Mouse (Mus musculus) inflammation-experienced regulatory T-cells, adult 6 months (primary cell): ENCODE measurements around the gene Kansl3. TPM values are rescaled to one million over a fixed set of nuclear protein-coding genes. Genes with fewer than 3 reads are reported as not detected.
A peak's percentile ranks its signal among the peaks of the same experiment; 100 is the strongest.

Experiments used
- ATAC-seq: one replicate; pipeline ENCODE4 v1.8.0; 2017
- polyA plus RNA-seq, 3 experiments: library from polyadenylated mRNA; unstranded; fragments of 100-300 nt; shearing (Covaris generic); gene quantifications; one replicate each; pipeline ENCODE4 v1.2.1; 2017

The Kansl3 gene
- polyA plus RNA-seq, 3 experiments from 2014 or later: 45.7 to 65.2 (median 47.4) TPM

DNA sequence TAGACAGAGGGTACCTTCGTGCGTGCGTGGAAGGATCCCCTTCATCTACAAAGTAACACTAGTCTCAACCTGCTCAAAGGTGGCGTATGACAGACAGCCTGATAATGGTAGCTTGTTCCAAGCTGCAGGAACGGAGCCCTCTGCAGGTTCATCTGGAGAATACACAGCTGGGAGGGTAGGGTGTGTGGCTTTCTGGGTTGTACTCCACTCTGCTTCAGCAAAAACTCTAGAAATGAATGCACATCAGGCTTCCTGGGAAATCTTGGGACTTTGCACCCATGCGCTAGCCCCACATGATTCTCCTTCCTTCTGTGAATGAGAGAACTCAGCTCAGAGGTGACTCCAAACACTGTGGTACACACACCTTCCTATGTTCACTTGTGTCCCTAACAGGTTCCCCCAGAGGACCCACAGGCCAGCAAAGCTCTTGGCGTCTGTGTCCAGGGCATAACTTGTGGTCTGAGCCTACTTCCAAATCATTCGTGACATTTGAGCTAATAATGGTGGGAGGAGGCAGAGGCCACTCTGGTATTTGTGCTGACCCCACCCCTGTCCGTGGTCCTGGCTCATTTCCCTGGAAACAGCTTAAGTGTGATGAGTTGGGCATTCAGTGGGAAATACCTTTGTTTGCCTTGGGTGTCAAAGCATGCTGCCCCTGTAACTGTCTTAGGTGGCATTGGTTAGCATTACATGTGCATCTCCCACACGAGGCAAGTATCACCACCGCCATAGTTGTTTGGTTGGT lies 47.0 kb downstream of the Kansl3 start:
- ATAC-seq: peak; percentile 35

DNA sequence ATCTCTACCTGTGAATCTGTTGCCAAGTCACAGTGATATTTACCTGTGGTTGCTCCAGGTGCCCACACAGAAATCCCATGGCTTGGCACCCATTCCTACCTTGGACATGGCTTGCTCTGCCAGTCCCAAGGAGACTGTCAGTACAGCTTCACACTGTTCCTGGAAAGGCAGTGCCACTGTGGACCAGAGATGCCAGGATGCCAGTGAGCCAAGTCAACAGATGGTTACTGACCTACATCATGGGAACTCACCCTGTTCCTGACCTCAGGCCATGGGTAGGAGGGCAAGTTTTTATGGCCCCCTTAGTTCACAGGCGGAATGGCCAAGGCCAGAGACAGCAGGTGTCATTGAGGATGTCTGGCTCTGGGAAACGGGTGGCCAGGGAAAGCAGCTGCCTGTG lies 47.8 kb downstream of the Kansl3 start:
- no peak for ATAC-seq

DNA sequence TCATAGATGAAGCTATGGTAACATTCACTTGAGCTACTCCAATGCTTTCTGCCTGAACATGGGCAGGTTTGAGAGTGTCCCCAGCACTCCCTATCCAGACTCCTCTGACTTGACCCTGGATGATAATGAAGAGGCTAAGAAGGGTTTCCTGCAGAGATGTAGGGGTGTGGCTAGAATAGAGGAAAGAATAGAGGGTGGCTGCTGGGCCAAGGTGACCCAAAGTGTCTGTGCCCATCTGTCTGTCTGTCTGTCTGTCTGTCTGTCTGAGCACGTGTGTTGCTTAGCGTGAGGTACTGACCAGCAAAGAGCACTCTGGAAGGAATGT lies 53.2 kb downstream of the Kansl3 start:
- no peak for ATAC-seq

GRCm38 (mm10) chr1:36314959-36315775 lies 53.8 kb downstream of the Kansl3 start:
- no peak for ATAC-seq

DNA sequence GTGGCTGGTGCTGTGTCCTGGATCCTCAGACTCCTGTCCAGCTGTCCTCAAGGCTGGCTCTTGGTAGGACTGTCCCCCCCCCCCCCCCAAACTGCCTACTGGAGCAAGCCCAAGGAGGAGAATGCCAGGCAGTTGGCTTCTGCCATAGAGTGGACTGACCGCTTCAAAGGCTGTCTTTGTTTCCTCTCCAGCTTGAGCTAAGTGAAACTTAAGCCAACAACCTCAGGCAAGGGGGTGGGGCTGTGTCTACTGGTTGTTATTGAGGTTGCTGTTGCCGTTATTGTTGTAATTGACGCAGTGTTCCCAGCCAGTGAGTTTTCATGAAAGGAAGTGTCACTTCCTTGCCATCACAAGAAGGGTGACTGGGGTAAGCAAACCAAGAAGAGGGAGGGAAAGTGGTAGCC lies 59.5 kb downstream of the Kansl3 start:
- ATAC-seq: peak; percentile 55

GRCm38 (mm10) chr1:36308966-36309475 lies 60.0 kb downstream of the Kansl3 start:
- ATAC-seq: no peak

DNA sequence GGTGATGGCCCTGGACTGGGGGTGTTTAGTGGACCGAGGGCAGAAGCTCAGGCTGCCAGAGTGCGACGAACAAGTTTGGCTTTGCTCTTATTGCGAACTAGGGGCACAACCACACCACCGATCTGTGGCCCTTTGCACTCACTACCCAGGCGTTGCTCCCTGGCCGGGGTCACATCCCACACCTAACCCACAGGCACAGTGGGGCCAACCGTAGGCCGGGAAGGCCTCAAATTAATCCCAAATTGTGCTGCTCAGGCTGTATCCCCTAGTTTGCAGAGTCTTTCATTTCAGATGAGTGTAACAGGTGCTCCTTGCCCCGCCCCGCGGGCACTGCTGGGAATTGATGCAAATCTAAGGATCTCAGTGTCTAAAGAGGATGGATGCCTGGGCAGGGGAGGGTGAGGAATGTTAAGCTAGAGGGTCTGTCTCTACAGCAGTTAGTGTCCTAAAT lies 60.5 kb downstream of the Kansl3 start:
- ATAC-seq: no peak

DNA sequence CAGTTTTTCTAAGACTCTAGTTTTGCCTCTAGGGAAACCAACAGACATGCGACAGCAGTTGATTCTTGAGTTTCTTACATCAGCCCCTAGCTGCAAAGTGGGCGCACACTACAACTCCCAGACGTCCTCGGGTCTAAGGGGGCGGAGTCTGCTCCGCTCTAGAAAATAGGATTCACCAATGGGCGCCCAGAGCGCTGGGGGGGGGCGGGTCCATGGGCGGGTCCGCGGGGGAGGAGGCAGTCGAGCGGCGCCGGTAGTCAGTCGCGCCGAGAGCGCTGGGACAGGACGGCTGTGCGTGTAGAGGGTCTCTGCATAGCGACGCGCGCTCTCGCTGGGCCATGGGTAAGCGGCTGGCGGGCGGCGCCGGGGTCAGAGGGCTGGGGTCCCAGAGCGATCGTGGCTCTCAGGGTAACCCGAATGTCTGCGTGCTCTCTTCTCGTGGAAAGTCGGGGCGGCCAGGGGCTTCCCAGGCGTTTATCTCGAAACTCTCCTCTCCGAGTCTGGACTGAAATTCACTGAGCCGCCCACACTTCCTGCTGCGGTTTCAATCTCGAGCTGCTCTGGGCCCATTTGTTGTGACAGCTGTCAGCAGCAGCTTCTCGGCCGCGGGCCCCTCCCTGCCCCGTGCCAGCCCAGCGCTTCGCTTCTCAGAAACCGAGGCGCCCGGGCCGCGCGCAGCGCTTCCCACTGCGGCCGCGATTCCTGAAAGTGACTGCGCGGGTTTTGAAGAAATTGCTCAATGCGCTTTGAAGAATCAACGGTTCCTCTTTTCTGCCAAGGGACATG lies 61.3 kb downstream of the Kansl3 start, which contains the start of gene Arid5a:
TSS of gene Arid5a (plus strand) at position 239 of the 786 bp plus-strand sequence.
- peak; percentile 81 for ATAC-seq

- no peak for ATAC-seq
Measured at GRCm38 (mm10) chr1:36307121-36307494, 61.9 kb downstream of the Kansl3 start.

DNA sequence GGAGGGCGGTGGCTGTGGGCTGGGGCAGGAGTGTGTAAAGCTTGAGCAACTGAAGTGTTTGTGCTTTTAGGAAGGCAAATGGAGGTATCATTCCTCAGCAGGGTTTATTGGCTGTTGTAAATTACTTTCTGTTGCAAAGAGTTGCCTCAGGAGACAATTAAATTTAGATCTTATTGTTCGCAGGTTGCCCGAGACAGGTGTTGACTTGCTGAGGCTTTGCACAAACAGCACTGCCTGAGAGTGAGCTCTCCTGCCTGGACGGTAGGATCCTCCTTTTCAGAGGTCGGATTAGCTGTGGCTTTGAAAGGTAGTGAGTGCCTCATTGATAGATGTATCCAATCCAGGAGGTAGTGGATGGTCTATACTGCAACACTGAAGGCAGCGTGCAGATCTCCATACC lies 62.9 kb downstream of the Kansl3 start:
- ATAC-seq: no peak

DNA sequence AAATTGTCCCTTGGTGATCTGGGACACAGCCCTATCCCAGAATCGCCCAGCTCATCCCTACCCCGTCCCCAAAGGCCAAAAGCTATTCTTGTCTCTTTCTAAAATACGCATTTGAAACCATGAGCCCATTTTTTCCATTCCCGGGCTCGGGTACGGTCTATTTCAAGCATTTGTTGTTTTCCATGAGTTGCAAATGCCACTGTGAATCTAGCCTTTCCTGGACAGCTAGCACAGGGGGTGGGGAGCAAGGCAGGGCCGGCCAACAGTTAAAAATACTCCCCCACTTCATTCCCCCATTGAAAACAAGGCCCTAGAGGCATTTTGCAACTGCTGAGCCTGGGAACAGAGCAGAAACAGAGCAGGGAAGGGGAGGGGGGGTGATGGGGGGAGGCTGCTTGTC lies 64.2 kb downstream of the Kansl3 start:
- no peak for ATAC-seq

DNA sequence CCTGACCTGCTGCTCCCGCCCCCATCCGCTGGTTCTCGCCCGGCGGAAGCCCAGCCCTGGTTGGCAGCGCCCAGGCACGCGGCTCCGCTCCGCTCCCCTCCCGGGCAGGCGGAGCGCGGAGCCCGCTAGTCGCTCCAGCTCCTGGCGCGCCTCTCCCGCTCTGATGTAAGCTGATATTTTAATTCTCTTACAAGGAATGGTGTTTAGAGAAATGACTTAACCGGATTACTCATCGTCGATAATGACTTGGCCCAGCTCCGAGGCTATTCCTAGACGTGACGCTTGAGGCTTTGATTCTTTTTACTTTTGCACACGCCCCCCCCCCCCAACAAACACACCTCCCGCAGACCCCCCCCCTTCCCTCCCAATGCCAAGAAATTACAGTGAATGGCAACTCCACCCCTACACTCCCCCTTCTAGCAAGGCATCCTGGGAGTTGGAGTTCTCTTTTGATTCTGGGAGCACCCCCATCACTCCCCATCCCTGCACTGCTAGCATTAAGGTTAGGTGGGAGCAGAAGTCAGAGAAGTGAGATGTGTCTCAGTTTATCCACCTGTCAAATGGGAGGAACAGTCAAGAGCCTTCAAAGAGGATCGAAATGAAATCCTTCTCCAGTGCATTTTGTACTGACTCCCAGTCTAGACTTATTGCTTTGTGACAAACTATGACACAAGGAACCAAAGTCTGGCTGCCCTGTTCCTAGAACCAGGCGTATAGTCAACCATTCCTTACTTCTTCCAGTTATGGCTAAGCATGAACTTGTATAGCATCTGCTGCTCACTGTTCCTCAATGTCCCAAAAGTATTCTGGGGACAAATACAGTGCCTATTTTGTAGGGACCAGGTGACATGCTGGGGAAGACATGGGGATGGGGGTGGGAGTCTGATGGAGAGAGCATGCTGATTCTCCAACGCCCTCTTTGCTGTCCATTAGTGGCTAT lies 65.3 kb downstream of the Kansl3 start:
- no peak for ATAC-seq

DNA sequence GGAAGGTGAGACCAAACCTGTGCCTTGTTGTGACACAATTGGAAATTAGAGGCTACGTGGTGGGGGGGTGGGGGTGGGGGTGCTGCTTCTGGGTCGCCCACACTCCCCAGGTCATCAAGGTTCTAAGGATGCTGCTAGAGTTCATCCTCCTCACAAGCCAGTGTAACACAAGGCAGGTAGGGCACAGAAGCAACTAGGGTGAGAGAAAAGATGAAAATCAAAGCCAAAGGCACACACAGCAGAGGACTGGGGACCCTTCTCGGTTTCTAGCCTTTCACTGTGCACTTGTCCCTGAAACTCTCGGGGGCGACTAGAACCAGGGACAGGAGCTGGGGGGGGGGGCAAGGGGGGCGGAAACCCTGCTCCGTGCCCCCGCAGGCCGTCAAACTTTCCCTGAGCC lies 66.0 kb downstream of the Kansl3 start:
- no peak for ATAC-seq

DNA sequence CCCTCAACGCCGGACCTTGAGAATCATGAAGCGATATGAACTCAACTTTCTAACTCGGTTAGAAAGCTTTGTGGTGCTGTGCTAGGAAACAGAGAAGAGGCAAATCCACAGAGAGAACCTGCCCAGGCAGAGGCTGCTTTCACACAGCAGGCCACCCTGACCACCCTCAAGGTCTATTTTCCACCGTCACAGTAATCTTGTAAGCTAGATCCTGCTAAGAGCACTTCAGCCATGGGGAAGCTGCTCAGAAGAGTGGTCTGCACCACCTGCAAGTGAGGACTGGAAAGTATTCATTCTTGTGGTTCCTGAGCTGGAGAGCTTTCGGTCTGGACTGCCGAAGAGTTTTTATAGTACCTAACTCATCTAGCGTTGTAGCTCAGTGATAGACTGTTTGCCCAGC lies 66.7 kb downstream of the Kansl3 start:
- ATAC-seq: no peak

DNA sequence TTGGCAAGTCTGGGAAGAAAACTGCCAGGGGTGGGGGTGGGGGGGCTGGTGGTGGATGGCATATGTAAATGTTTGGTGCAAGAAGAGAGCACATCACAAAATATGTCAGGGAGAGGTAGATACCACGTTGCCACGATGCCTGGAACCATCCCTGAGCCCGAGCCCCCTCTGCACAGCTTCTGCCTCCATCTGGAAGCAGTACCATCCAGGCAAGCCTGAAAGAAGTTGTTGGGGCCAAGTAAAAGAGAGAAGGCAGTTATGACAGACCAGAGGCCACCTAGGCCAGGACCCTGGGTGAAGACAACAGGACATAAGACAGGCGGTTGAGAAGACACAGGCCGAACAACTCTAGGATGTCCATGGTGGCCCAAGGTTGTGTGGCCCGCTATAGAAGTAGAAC lies 68.5 kb downstream of the Kansl3 start:
- no peak for ATAC-seq

DNA sequence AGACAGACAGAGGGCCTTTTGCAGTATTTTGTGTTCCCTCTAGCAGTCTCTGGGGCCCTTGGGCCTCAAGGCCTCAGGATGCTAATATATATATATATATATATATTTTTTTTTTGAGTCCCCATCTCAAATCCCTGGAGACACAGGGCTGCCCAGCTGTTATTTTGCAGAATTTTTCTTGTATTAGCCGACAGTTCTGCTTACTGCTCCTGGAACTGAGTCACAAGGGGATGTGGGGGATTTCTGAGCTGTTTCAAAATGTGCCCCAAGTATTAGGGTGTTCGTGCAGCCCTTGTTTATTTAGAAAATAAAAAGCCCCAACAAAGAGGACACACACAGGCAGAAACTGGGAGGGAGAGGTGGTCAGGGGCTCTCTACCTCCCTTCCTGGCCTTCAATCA lies 69.3 kb downstream of the Kansl3 start:
- no peak for ATAC-seq

GRCm38 (mm10) chr1:36299126-36299525 lies 69.9 kb downstream of the Kansl3 start:
- ATAC-seq: no peak

GRCm38 (mm10) chr1:36298107-36298506 lies 70.9 kb downstream of the Kansl3 start:
- ATAC-seq: no peak

- ATAC-seq: peak; percentile 78
Measured at GRCm38 (mm10) chr1:36296466-36297149, 72.4 kb downstream of the Kansl3 start.

DNA sequence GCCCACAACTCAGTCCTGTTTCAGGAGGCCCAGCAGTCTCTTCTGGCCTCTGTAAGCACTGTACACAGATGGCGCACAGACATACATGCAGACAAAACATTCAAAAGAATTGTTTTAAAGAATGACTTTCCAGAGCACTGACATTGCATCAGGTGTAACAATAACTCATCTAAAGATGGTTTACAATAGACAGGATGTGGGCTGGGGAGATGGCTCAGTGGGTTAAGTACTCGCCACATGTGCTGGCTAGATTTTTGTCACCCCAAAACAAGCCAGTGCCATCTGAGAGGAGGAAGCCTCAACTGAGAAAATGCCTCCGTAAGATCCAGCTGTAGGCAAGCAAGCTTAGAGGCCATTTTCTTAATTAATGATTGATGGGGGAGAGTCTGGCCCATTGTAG lies 74.6 kb downstream of the Kansl3 start:
- ATAC-seq: peak; percentile 66

- peak; percentile 47 for ATAC-seq
Measured at GRCm38 (mm10) chr1:36293470-36293869, 75.5 kb downstream of the Kansl3 start.
